Mouse (Mus musculus) right cerebral cortex, postnatal 4 days (tissue): ENCODE results near the gene Hist1h2ae.
"Not testable (repeated sequence)": the region's sequence is repeated elsewhere in the genome, so short reads cannot be mapped to it uniquely, and the experiment has no call there.

Experiments used
- DNase-seq: peaks from one replicate; pipeline ENCODE4 v3.0.0-alpha.2; 2022

Hist1h2ae gene

GRCm38 (mm10) chr13:23571022-23571503 lies at the start of gene Hist1h2ae, which contains the start of gene Hist1h2bg:
TSS of gene Hist1h2ae (minus strand) at chr13:23571220.
TSS of gene Hist1h2bg (plus strand) at chr13:23571396.
- DNase-seq, result peak; percentile 53

- no peak for DNase-seq
Observed at GRCm38 (mm10) chr13:23620056-23620732, 49.2 kb upstream of the Hist1h2ae start.

- DNase-seq, result no peak
Observed at GRCm38 (mm10) chr13:23611638-23612037, 40.6 kb upstream of the Hist1h2ae start.

- no peak for DNase-seq
Observed at GRCm38 (mm10) chr13:23610393-23610792, 39.4 kb upstream of the Hist1h2ae start.

GRCm38 (mm10) chr13:23609844-23610243 lies 38.8 kb upstream of the Hist1h2ae start:
- DNase-seq, result no peak

GRCm38 (mm10) chr13:23609209-23609608 lies 38.2 kb upstream of the Hist1h2ae start:
- DNase-seq, result no peak

GRCm38 (mm10) chr13:23605052-23605451 lies 34.0 kb upstream of the Hist1h2ae start:
- no peak for DNase-seq

- DNase-seq, result no peak
Observed at GRCm38 (mm10) chr13:23604452-23604851, 33.4 kb upstream of the Hist1h2ae start.

- DNase-seq, result no peak
Observed at GRCm38 (mm10) chr13:23603182-23603699, 32.2 kb upstream of the Hist1h2ae start.

GRCm38 (mm10) chr13:23597957-23598356 lies 26.9 kb upstream of the Hist1h2ae start:
- DNase-seq, result peak; percentile 85

GRCm38 (mm10) chr13:23595622-23596372 lies 24.8 kb upstream of the Hist1h2ae start:
- DNase-seq, result no peak

- no peak for DNase-seq
Observed at GRCm38 (mm10) chr13:23595185-23595584, 24.2 kb upstream of the Hist1h2ae start.

- no peak for DNase-seq
Observed at GRCm38 (mm10) chr13:23593051-23593770, 22.2 kb upstream of the Hist1h2ae start.

- no peak for DNase-seq
Observed at GRCm38 (mm10) chr13:23592614-23593013, 21.6 kb upstream of the Hist1h2ae start.

GRCm38 (mm10) chr13:23591886-23592285 lies 20.9 kb upstream of the Hist1h2ae start:
- DNase-seq, result not testable (repeated sequence)

- DNase-seq, result no peak
Observed at GRCm38 (mm10) chr13:23591206-23591605, 20.2 kb upstream of the Hist1h2ae start.

- DNase-seq, result no peak
Observed at GRCm38 (mm10) chr13:23586940-23587225, 15.9 kb upstream of the Hist1h2ae start.

GRCm38 (mm10) chr13:23586099-23586939 lies 15.3 kb upstream of the Hist1h2ae start:
- DNase-seq, result no peak

- peak; percentile 43 for DNase-seq
Observed at GRCm38 (mm10) chr13:23585442-23586098, 14.6 kb upstream of the Hist1h2ae start.

- DNase-seq, result peak; percentile 66
Observed at GRCm38 (mm10) chr13:23585029-23585441, 14.0 kb upstream of the Hist1h2ae start.

GRCm38 (mm10) chr13:23584331-23584730 lies 13.3 kb upstream of the Hist1h2ae start:
- no peak for DNase-seq
